Mouse (Mus musculus) heart, adult 2 months (tissue): ENCODE measurements around the gene Iqcf6.

Source experiments
- CTCF ChIP-seq: fragments of 200-600 bp; IDR thresholded peaks from 2 replicates; pipeline ENCODE4 v1.8.1; 2022; ENCODE audit warnings: antibody characterized with exemption, mild to moderate bottlenecking, moderate library complexity
- POLR2A ChIP-seq: fragments of 200-500 bp; IDR thresholded peaks from 2 replicates; pipeline ENCODE4 v1.6.1; 2011; ENCODE audit warnings: mild to moderate bottlenecking, low read depth, low read length, control low read depth; ENCODE audit not compliant: insufficient read depth

DNA sequence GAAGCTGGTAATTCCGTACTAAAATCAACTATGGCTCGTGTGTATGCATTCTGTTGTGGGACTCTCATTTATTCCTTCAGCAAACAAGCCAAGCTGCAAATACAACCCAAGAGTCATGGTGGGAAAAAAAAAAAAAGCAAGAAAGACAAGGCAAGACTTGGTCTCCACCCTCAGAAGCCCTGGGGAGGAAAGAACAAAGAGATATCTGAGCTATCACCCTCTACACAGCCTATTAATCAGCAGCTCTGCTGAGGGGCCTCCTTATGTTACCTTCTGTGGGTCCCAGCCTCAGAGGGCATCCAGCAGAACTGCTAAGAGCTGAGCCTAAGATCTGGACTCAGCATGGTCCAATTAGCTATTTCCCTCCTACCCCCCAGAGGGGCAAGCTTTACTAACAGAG, 47.5 kb downstream of the Iqcf6 start:
- TF ChIP-seq CTCF (no peak), POLR2A (no peak)
